In the genomic region with DNA sequence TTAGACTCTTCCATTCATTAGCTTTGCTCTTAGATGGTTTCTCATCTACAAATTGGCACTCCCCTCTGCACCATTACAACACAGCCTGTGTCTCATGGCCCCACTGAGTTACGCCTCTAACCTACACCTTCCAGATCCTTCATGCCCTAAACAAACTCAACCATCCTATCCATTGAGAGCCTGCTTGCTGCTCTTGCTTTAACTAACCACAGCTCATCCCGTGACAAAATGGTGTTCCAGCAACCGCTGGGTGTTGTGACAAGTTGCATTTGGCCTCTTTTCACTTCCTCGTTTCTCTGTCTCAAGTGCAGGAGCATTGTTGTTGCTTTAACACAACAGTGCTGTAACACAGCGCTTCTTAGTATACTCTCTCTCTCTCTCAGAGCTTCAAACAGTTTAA, we compare ENCODE assay signal across 21 mouse cellular contexts. TPM values are rescaled to one million over a fixed set of nuclear protein-coding genes. Genes with fewer than 3 reads are reported as not detected.
DNase-seq lines count a peak whose midpoint lies in the region; ATAC-seq and TF ChIP-seq lines count a peak whose summit lies in the region.
"Had no signal": no experiment of that assay in that cellular context is flagged by ENCODE, and none has a peak within 500 bp of the region (broad histone marks: within the 10 kb centered on the region; RNA-seq: fewer than 3 reads in every experiment).

No protein-coding gene starts in this region.

- peak; percentile 83 for ATAC-seq in monocyte, adult 5-6 weeks (replicated peaks; ENCODE audit: insufficient number of reproducible peaks, low FRiP score, low TSS enrichment, poor library complexity, severe bottlenecking)
- ATAC-seq in inflammation-experienced regulatory T-cells, adult 6 months = no peak
- ATAC-seq: hindbrain, embryonic 16.5 days; midbrain, embryonic 16.5 days; Patski had no signal

- TF ChIP-seq CTCF in liver, adult 2 months (IDR thresholded peaks at IDR 0.05; ENCODE audit: low read depth, low read length) = no peak

- 57% methylated on average over 5 of the region's 5 CpGs for WGBS in liver, adult 2 months

- DNase-seq in liver, adult 2 months (ENCODE audit: extremely low read depth, low read depth, low spot score) = peak; percentile 24
- no peak for DNase-seq in liver
- DNase-seq in B cell, adult 2 months = peak; percentile 21 to 26
- peak; percentile 27 for DNase-seq in lung, postnatal 25 days (ENCODE audit: low spot score)
- DNase-seq in right cerebral cortex, postnatal 10 days (ENCODE audit: low spot score in 2 of 2) = no peak
- no peak for DNase-seq in cerebellum, adult 11-12 months
- DNase-seq: adrenal gland, postnatal 10 days; cerebellum, postnatal 25 days; heart, postnatal 4 days; kidney, adult 11 months; retina, postnatal 1 day; thymus, adult 2 months had no signal

- H3K4me3 ChIP-seq in liver, adult 2 months (ENCODE audit: insufficient read depth, low read depth, low read length) = no peak overlapping the region
- H3K4me3 ChIP-seq: heart, adult 2 months; heart, embryonic 15.5 days; limb, embryonic 12.5 days; liver, embryonic 15.5 days had no signal

- H3K27ac ChIP-seq in liver, adult 2 months (replicated peaks; ENCODE audit: insufficient read depth, low read depth, low read length) = no peak overlapping the region
- H3K27ac ChIP-seq: heart, adult 2 months; heart, embryonic 15.5 days; limb, embryonic 12.5 days; liver, embryonic 15.5 days had no signal

- H3K79me2 ChIP-seq in liver, adult 2 months (ENCODE audit: control insufficient read depth, insufficient read depth, low read length) = no peaks in the 10 kb centered on the region

- no peaks in the 10 kb centered on the region for H3K4me1 ChIP-seq in liver, adult 2 months (ENCODE audit: control insufficient read depth, insufficient read depth, low read length)
- H3K4me1 ChIP-seq: heart, embryonic 15.5 days; limb, embryonic 12.5 days; liver, embryonic 15.5 days had no signal

- TF ChIP-seq POLR2A in liver, adult 2 months (IDR thresholded peaks at IDR 0.05; ENCODE audit: extremely low read depth, insufficient read depth, low read length) = no peak

- no peak overlapping the region for H3K9ac ChIP-seq in liver, adult 2 months (ENCODE audit: low read depth, low read length)
- H3K9ac ChIP-seq: heart, embryonic 15.5 days; limb, embryonic 12.5 days; liver, embryonic 15.5 days had no signal

- no peaks in the 10 kb centered on the region for H3K27me3 ChIP-seq in liver, adult 2 months (ENCODE audit: control insufficient read depth, insufficient read depth, low read length)
- H3K27me3 ChIP-seq: heart, embryonic 15.5 days; limb, embryonic 12.5 days; liver, embryonic 15.5 days had no signal

- no peaks in the 10 kb centered on the region for H3K36me3 ChIP-seq in liver, adult 2 months (ENCODE audit: control insufficient read depth, insufficient read depth, low read length)
- H3K36me3 ChIP-seq: heart, embryonic 15.5 days; limb, embryonic 12.5 days; liver, embryonic 15.5 days had no signal

RNA-seq across cellular contexts. Expression of a gene that starts 42.2 kb away (rescaled TPM):
- total RNA-seq in liver, adult 2 months (2014; rRNA removed) = 2.9 and 3.4 TPM in 2 replicates
- 0.55 and 1.5 TPM in 2 replicates for polyA plus RNA-seq in liver, adult 2 months (2012; rRNA removed)
- total RNA-seq in monocyte, adult 5-6 weeks (2017) = 10.5 to 13.3 TPM (median 12.1 TPM) in 3 replicates
- 10 to 100 TPM in 2 of 3 experiments, 1 to 10 TPM in 1; 8.9 to 19.7 (median 18.8) TPM for polyA plus RNA-seq in inflammation-experienced regulatory T-cells, adult 6 months (2017; shearing (Covaris generic))

Comparison
In these comparisons a context has a peak if more than half of its experiments do, and no peak if none do; other contexts are left out.
1. DNase-seq: peak in liver, adult 2 months (single experiment), B cell, adult 2 months (2 of 2) and lung, postnatal 25 days (single experiment); none in liver (single experiment), right cerebral cortex, postnatal 10 days (0 of 2) and cerebellum, adult 11-12 months (single experiment).